Mouse (Mus musculus) lung, adult 2 months (tissue): Measurements from ENCODE around the gene Epha3. TPM values are rescaled to one million over a fixed set of nuclear protein-coding genes. Genes with fewer than 3 reads are reported as not detected.

ENCODE experiments used
- DNase-seq: peaks from one replicate; pipeline ENCODE4 v3.0.0; 2022
- H3K4me1 ChIP-seq: fragments of 200-500 bp; 2 replicates; pipeline ENCODE4 v1.6.1; 2011; ENCODE audit warnings: low read length; ENCODE audit not compliant: control insufficient read depth, insufficient read depth
- H3K4me3 ChIP-seq: fragments of 200-500 bp; replicated peaks from 2 replicates; pipeline ENCODE3; 2011; ENCODE audit warnings: low read depth, mild to moderate bottlenecking, control low read depth, low read length; ENCODE audit errors: extremely low read depth
- CTCF ChIP-seq: fragments of 200-500 bp; IDR thresholded peaks from 2 replicates; pipeline ENCODE4 v1.5.1; 2011; ENCODE audit warnings: mild to moderate bottlenecking, low read length, control low read depth; ENCODE audit not compliant: insufficient read depth
- POLR2A ChIP-seq: fragments of 200-500 bp; IDR thresholded peaks from 2 replicates; pipeline ENCODE4 v1.6.1; 2011; ENCODE audit warnings: low read depth, mild to moderate bottlenecking, control low read depth, low read length, borderline replicate concordance; ENCODE audit errors: extremely low read depth
- WGBS: fragments of 180-500 bp; shearing (Covaris S2); methylation state at CpG from one replicate; pipeline ENCODE4 v1.1.7; 2018; 5-methylcytosine and 5-hydroxymethylcytosine counted together
- polyA plus RNA-seq: library from polyadenylated mRNA; depleted of rRNA; stranded (reverse); fragments of >200 nt; gene quantifications from 2 replicates; pipeline ENCODE4 v1.2.3, GENCODE M21; 2012

The Epha3 gene
- polyA plus RNA-seq, 1 experiment, result 5.4 TPM

GRCm38 (mm10) chr16:63500975-63501393 lies 363.0 kb downstream of the Epha3 start:
- Histone ChIP-seq H3K4me3 (no peak overlapping the region), H3K4me1 (no peaks in the 10 kb centered on the region)
- 87% methylated on average over 4 of the region's 4 CpGs for WGBS
- TF ChIP-seq CTCF, result no peak
- TF ChIP-seq POLR2A, result no peak
- no peak for DNase-seq
